Mouse (Mus musculus): ENCODE data around the gene Lrp2bp.

The Lrp2bp gene

GRCm38 (mm10) chr8:46036217-46036616 lies 37.1 kb downstream of the Lrp2bp start:
- DNase-seq (ENCODE audit: low spot score): no peak

- DNase-seq (ENCODE audit: low spot score): no peak
These were observed 40.6 kb downstream of the Lrp2bp start for GRCm38 (mm10) chr8:46039666-46040065.

DNA sequence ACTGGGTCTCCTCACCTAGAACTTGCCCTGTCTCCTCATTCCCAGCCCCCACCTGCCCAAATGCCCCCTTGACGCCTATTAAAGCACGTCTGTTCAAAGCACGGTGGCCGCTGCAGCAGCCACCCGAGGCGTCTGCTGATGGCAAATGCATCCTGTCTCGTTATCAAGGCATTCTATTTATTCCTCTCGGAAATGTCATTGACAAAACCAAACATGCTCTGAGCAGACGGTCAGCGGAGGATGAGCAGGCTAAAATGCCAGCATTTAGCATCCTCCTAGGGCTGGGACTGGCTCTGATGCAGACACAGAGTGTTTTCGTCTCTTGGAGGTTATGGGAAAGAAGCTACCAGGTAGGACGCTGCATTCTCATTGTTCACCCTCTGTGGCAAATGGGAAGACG lies 41.2 kb downstream of the Lrp2bp start:
- no peak for DNase-seq (ENCODE audit: low spot score)

DNA sequence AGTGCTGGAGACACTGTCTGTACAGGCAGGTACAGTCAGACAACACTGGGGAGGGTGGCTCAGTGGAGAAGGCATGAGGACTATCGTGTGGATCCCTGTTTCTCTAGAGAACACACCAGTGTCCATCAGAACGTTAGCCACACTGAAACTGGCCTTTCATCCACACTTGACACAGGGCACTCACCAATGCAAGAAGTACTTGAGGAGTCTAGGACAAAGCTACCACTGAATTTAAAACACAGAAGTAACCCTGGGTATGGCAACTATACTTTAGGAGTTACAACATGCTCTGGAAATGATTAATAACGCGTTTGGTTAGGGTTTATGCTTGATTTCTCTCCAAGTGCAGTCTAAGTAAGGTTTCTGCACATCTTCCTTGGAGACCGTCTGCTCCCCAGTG lies 73.7 kb downstream of the Lrp2bp start:
- DNase-seq (ENCODE audit: low spot score): no peak

DNA sequence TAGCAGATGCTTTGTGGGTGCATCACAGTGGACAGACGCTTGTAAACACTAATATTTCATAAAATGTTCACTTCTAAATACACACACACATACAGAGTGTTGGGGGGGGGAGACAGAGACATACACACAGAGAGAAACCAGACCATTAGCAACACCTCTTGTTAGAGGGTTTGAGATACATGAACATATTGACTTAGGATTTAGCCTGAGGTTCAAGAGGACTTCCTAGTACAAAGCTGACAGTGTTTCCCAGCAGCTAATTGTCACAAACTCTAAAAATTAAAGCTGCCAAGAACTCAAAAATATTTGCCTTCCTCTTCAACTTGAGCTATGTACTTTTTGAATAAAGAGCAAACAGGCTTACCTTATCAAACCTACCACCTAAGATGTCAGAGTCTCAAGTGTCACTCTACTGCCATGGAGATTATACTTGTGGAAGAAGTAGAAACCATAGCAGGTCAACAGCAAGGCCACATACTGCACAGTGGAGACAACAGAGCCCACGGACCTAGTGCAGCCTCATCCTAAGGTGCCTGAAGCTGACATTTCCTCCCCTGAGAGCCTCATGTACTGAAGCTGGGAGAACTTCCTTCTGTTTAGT lies 74.5 kb downstream of the Lrp2bp start:
- DNase-seq (ENCODE audit: low spot score): no peak

- DNase-seq (ENCODE audit: low spot score): no peak
These were observed 76.1 kb downstream of the Lrp2bp start for GRCm38 (mm10) chr8:46075223-46075622.

- no peak for DNase-seq (ENCODE audit: low spot score)
These were observed 79.8 kb downstream of the Lrp2bp start for GRCm38 (mm10) chr8:46078866-46079265.

Measured in ovary, postnatal 36 days (tissue).